Mouse (Mus musculus) cortical plate, adult 2 months (tissue): ENCODE measurements around the gene Fut11.

Experiments used
- CTCF ChIP-seq: fragments of 200-500 bp; IDR thresholded peaks from 2 replicates; pipeline ENCODE4 v1.5.1; 2011; ENCODE audit warnings: mild to moderate bottlenecking, control low read depth, low read length; ENCODE audit not compliant: insufficient read depth; ENCODE audit errors: extremely low read depth
- POLR2A ChIP-seq: fragments of 200-500 bp; IDR thresholded peaks from 2 replicates; pipeline ENCODE4 v1.6.1; 2011; ENCODE audit warnings: mild to moderate bottlenecking, low read length, control low read depth; ENCODE audit not compliant: insufficient read depth; ENCODE audit errors: extremely low read depth

- TF ChIP-seq POLR2A (no peak), CTCF (no peak)
Measured at GRCm38 (mm10) chr14:20662740-20663139, 32.0 kb upstream of the Fut11 start.
